In the genomic region with DNA sequence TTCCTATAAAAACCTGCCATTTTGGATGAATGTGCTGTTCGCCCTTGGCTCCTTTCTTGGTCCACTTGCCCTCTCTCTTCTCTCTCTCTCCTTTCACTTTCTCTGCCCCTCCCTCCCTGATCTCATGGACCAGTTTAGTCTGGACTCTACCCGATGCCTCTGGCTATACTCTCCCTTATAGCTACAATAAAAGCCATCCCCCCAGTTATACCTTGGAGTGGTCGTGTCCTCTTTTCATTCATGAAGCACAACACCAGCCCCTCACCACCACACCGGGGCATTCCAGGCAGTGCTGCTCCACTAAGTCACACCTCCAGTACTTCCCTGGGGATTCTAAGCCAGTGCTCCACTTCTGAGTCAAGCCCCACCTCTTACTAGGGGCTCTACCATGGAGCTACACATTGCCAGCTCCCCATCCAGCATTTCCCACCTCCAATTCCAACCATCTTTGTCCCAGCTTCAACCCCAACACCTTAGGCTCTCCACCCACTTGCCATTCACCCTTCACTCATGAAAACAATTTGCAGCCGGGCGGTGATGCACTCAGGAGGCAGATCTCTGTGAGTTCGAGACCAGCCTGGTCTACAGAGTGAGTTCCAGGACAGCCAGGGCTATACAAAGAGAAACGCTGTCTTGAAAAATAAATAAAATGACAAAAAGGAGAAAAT, we compare ENCODE assay signal across 10 mouse cellular contexts. TPM values are rescaled to one million over a fixed set of nuclear protein-coding genes. Genes with fewer than 3 reads are reported as not detected.
DNase-seq lines count a peak whose midpoint lies in the region; ATAC-seq and TF ChIP-seq lines count a peak whose summit lies in the region.
"Had no signal": no experiment of that assay in that cellular context is flagged by ENCODE, and none has a peak within 500 bp of the region (broad histone marks: within the 10 kb centered on the region; RNA-seq: fewer than 3 reads in every experiment).

No protein-coding gene starts in this region.

- H3K36me3 ChIP-seq in heart, embryonic 10.5 days, result no peaks in the 10 kb centered on the region
- no peaks in the 10 kb centered on the region for H3K36me3 ChIP-seq in heart, postnatal 0 days (replicated peaks; ENCODE audit: control insufficient read depth, insufficient read depth, low read length)
- no peaks in the 10 kb centered on the region for H3K36me3 ChIP-seq in liver, postnatal 0 days (replicated peaks; ENCODE audit: insufficient read depth, low read length)

- H3K27ac ChIP-seq in heart, embryonic 10.5 days, result peak overlapping the region; percentile 89
- H3K27ac ChIP-seq in heart, postnatal 0 days (ENCODE audit: low read depth), result peak overlapping the region; percentile 97
- H3K27ac ChIP-seq in liver, postnatal 0 days (ENCODE audit: low read depth), result peak overlapping the region; percentile 95

- H3K9me3 ChIP-seq in heart, embryonic 10.5 days, result no peaks in the 10 kb centered on the region
- H3K9me3 ChIP-seq in heart, postnatal 0 days (replicated peaks; ENCODE audit: control insufficient read depth, low read length), result no peaks in the 10 kb centered on the region
- H3K9me3 ChIP-seq in liver, postnatal 0 days (ENCODE audit: low read length), result no peaks in the 10 kb centered on the region

- WGBS in heart, embryonic 10.5 days, result 63% methylated on average over 8 of the region's 8 CpGs
- whole genome bisulfite sequencing in heart, postnatal 0 days, result 69% methylated on average over 8 of the region's 8 CpGs
- WGBS in liver, postnatal 0 days (ENCODE audit: insufficient replicate concordance), result 66% methylated on average over 8 of the region's 8 CpGs

- H3K4me1 ChIP-seq in heart, embryonic 10.5 days, result peaks cover 43% of the 10 kb centered on the region
- peaks cover 26% of the 10 kb centered on the region for H3K4me1 ChIP-seq in heart, postnatal 0 days (ENCODE audit: control insufficient read depth, insufficient read depth)
- peaks cover 46% of the 10 kb centered on the region for H3K4me1 ChIP-seq in liver, postnatal 0 days (ENCODE audit: insufficient read depth)

- peak overlapping the region; percentile 38; the same call in 1 of the 2 replicates for H3K9ac ChIP-seq in heart, postnatal 0 days (replicated peaks; ENCODE audit: low read depth, low read length)
- peak overlapping the region; percentile 66; the same call in 1 of the 2 replicates for H3K9ac ChIP-seq in liver, postnatal 0 days (replicated peaks)

- no peak overlapping the region; the same call in 1 of the 2 replicates for H3K4me2 ChIP-seq in heart, postnatal 0 days (ENCODE audit: low read depth, low read length)
- peak overlapping the region; percentile 81 for H3K4me2 ChIP-seq in liver, postnatal 0 days (ENCODE audit: low read depth, low read length)

- no peak for ATAC-seq in heart, postnatal 0 days (ENCODE audit: insufficient read depth, low read depth)
- no peak for ATAC-seq in liver, postnatal 0 days

- DNase-seq in heart, embryonic 10.5 days (ENCODE audit: low spot score), result no peak
- DNase-seq in heart, adult 9 months (ENCODE audit: low spot score in 2 of 2), result no peak
- DNase-seq in ES-CJ7 (ENCODE audit: low read depth, low spot score), result peak; percentile 78
- no peak for DNase-seq in heart, postnatal 0 days (ENCODE audit: low spot score)
- DNase-seq in liver, postnatal 0 days, result no peak
- DNase-seq in embryo, embryonic 10.5 days (ENCODE audit: low spot score), result no peak
- DNase-seq in gastrocnemius, postnatal 4 days (ENCODE audit: low spot score in 2 of 2), result no peak
- no peak for DNase-seq in thymus, postnatal 0 days (ENCODE audit: low spot score)

- TF ChIP-seq EP300 in heart, postnatal 0 days (IDR thresholded peaks at IDR 0.05; ENCODE audit: low read depth), result no peak
- TF ChIP-seq EP300 in liver, postnatal 0 days (IDR thresholded peaks at IDR 0.05; ENCODE audit: low read depth), result no peak

- peak overlapping the region; percentile 59 for H3K4me3 ChIP-seq in heart, embryonic 10.5 days
- no peak overlapping the region for H3K4me3 ChIP-seq in heart, postnatal 0 days (ENCODE audit: low read depth, low read length)
- no peak overlapping the region for H3K4me3 ChIP-seq in liver, postnatal 0 days (ENCODE audit: low read depth, low read length)

- TF ChIP-seq CTCF in heart, postnatal 0 days (IDR thresholded peaks at IDR 0.05; ENCODE audit: low read depth), result no peak
- no peak for TF ChIP-seq CTCF in liver, postnatal 0 days (IDR thresholded peaks at IDR 0.05; ENCODE audit: low read depth)

- no peaks in the 10 kb centered on the region for H3K27me3 ChIP-seq in heart, embryonic 10.5 days (ENCODE audit: insufficient read depth, poor library complexity, severe bottlenecking)
- H3K27me3 ChIP-seq in heart, postnatal 0 days (ENCODE audit: control insufficient read depth, insufficient read depth, low read length), result no peaks in the 10 kb centered on the region
- no peaks in the 10 kb centered on the region for H3K27me3 ChIP-seq in liver, postnatal 0 days (ENCODE audit: insufficient read depth, low read length)

RNA-seq across cellular contexts. Expression of a gene that starts 2.7 kb away (rescaled TPM):
- 76.7 and 80.8 TPM in 2 replicates for polyA plus RNA-seq in heart, embryonic 10.5 days (2016; fragmentation: Nextera tagmentation; extraction: Ambion mirVana)
- total RNA-seq in heart, postnatal 0 days (2014; rRNA removed; ENCODE audit: low replicate concordance), result 70.6 and 97.2 TPM in 2 replicates
- 73.7 and 74.8 TPM in 2 replicates for polyA plus RNA-seq in heart, postnatal 0 days (2015; fragmentation: Nextera tagmentation; extraction: Ambion mirVana)
- 32.3 and 38.9 TPM in 2 replicates for polyA plus RNA-seq in liver, postnatal 0 days (2015; fragmentation: Nextera tagmentation; extraction: Ambion mirVana)
- total RNA-seq in gastrocnemius, postnatal 4 days (2021), result 10 to 100 TPM; 32.2 to 36.3 TPM
- 86.5 and 87.3 TPM in 2 replicates for polyA plus RNA-seq in thymus, postnatal 0 days (2015; fragmentation: Nextera tagmentation; extraction: Ambion mirVana)

RNA-seq across cellular contexts. Expression of a gene that starts 12.6 kb away (rescaled TPM):
- polyA plus RNA-seq in heart, embryonic 10.5 days (2016; fragmentation: Nextera tagmentation; extraction: Ambion mirVana), result 0.42 and 1.2 TPM in 2 replicates
- not detected in 2 replicates for total RNA-seq in heart, postnatal 0 days (2014; rRNA removed; ENCODE audit: low replicate concordance)
- polyA plus RNA-seq in heart, postnatal 0 days (2015; fragmentation: Nextera tagmentation; extraction: Ambion mirVana), result 0.11 and 0.34 TPM in 2 replicates
- 0.24 and 0.62 TPM in 2 replicates for polyA plus RNA-seq in liver, postnatal 0 days (2015; fragmentation: Nextera tagmentation; extraction: Ambion mirVana)
- under 1 TPM; 0.61 to 0.80 TPM for total RNA-seq in gastrocnemius, postnatal 4 days (2021)
- polyA plus RNA-seq in thymus, postnatal 0 days (2015; fragmentation: Nextera tagmentation; extraction: Ambion mirVana), result 1.1 and 1.2 TPM in 2 replicates
- total RNA-seq: layer of hippocampus, adult 18-20 months had no signal

RNA-seq across cellular contexts. Expression of a gene that starts 41.1 kb away (rescaled TPM):
- polyA plus RNA-seq in heart, embryonic 10.5 days (2016; fragmentation: Nextera tagmentation; extraction: Ambion mirVana), result 0.59 and 0.64 TPM in 2 replicates
- total RNA-seq in heart, postnatal 0 days (2014; rRNA removed; ENCODE audit: low replicate concordance), result 1.3 and 3.4 TPM in 2 replicates
- polyA plus RNA-seq in heart, postnatal 0 days (2015; fragmentation: Nextera tagmentation; extraction: Ambion mirVana), result 0.78 and 1.2 TPM in 2 replicates
- polyA plus RNA-seq in liver, postnatal 0 days (2015; fragmentation: Nextera tagmentation; extraction: Ambion mirVana), result 0.51 and 0.91 TPM in 2 replicates
- total RNA-seq in gastrocnemius, postnatal 4 days (2021), result 10 to 100 TPM; 17.1 to 20.3 TPM
- 3.3 and 4.6 TPM in 2 replicates for polyA plus RNA-seq in thymus, postnatal 0 days (2015; fragmentation: Nextera tagmentation; extraction: Ambion mirVana)

RNA-seq across cellular contexts. Expression of a gene that starts 41.2 kb away (rescaled TPM):
- 28.2 and 31.2 TPM in 2 replicates for polyA plus RNA-seq in heart, embryonic 10.5 days (2016; fragmentation: Nextera tagmentation; extraction: Ambion mirVana)
- total RNA-seq in heart, postnatal 0 days (2014; rRNA removed; ENCODE audit: low replicate concordance), result 10.6 and 28.8 TPM in 2 replicates
- 19.2 and 22.8 TPM in 2 replicates for polyA plus RNA-seq in heart, postnatal 0 days (2015; fragmentation: Nextera tagmentation; extraction: Ambion mirVana)
- polyA plus RNA-seq in liver, postnatal 0 days (2015; fragmentation: Nextera tagmentation; extraction: Ambion mirVana), result 104 and 113 TPM in 2 replicates
- 10 to 100 TPM; 22.7 to 23.5 TPM for total RNA-seq in gastrocnemius, postnatal 4 days (2021)
- 16.2 and 17.2 TPM in 2 replicates for polyA plus RNA-seq in thymus, postnatal 0 days (2015; fragmentation: Nextera tagmentation; extraction: Ambion mirVana)

RNA-seq across cellular contexts. Expression of a gene that starts 48.0 kb away (rescaled TPM):
- polyA plus RNA-seq in heart, embryonic 10.5 days (2016; fragmentation: Nextera tagmentation; extraction: Ambion mirVana), result not detected in 2 replicates
- not detected in 2 replicates for total RNA-seq in heart, postnatal 0 days (2014; rRNA removed; ENCODE audit: low replicate concordance)
- polyA plus RNA-seq in heart, postnatal 0 days (2015; fragmentation: Nextera tagmentation; extraction: Ambion mirVana), result 0.12 TPM in 1 of 2 replicates, not detected in the other
- polyA plus RNA-seq in liver, postnatal 0 days (2015; fragmentation: Nextera tagmentation; extraction: Ambion mirVana), result 7.6 and 7.8 TPM in 2 replicates
- total RNA-seq in gastrocnemius, postnatal 4 days (2021), result not detected
- polyA plus RNA-seq in thymus, postnatal 0 days (2015; fragmentation: Nextera tagmentation; extraction: Ambion mirVana), result 17.5 and 20.5 TPM in 2 replicates
- total RNA-seq: layer of hippocampus, adult 18-20 months had no signal
- polyA plus RNA-seq: CD4-positive, CD25-positive, alpha-beta regulatory T cell, adult 4 months had no signal
